Mouse (Mus musculus) midbrain, embryonic 13.5 days (tissue): ENCODE data around the gene Fam81a. TPM values are rescaled to one million over a fixed set of nuclear protein-coding genes. Genes with fewer than 3 reads are reported as not detected.

Experiments
- ATAC-seq: fragments of 200-750 bp; cut with Nextera tagmentation; 2 replicates; pipeline ENCODE4 v1.8.0; 2017; ENCODE audit warnings: mild to moderate bottlenecking, moderate TSS enrichment, moderate library complexity
- H3K27ac ChIP-seq: fragments of 300-500 bp; sonication (generic); 2 replicates; pipeline ENCODE4 v1.5.1; 2015; ENCODE audit warnings: inconsistent platforms, mild to moderate bottlenecking, moderate library complexity
- H3K27me3 ChIP-seq: fragments of 300-500 bp; sonication (generic); 2 replicates; pipeline ENCODE4 v1.6.1; 2015; ENCODE audit warnings: mild to moderate bottlenecking, inconsistent platforms
- H3K36me3 ChIP-seq: fragments of 300-500 bp; sonication (generic); 2 replicates; pipeline ENCODE4 v1.6.1; 2015; ENCODE audit warnings: mild to moderate bottlenecking, inconsistent platforms
- H3K4me1 ChIP-seq: fragments of 300-500 bp; sonication (generic); replicated peaks from 2 replicates; pipeline ENCODE4 v1.6.1; 2015; ENCODE audit warnings: inconsistent platforms
- H3K4me2 ChIP-seq: fragments of 300-500 bp; sonication (generic); replicated peaks from 2 replicates; pipeline ENCODE4 v1.6.1; 2015; ENCODE audit warnings: moderate library complexity, mild to moderate bottlenecking, inconsistent platforms
- H3K4me3 ChIP-seq: fragments of 300-500 bp; sonication (generic); replicated peaks from 2 replicates; pipeline ENCODE4 v1.5.1; 2015; ENCODE audit warnings: mild to moderate bottlenecking, inconsistent platforms
- H3K9ac ChIP-seq: fragments of 300-500 bp; sonication (generic); replicated peaks from 2 replicates; pipeline ENCODE4 v1.6.1; 2015; ENCODE audit warnings: mild to moderate bottlenecking, inconsistent platforms
- H3K9me3 ChIP-seq: fragments of 300-500 bp; sonication (generic); 2 replicates; pipeline ENCODE4 v1.6.1; 2016; ENCODE audit warnings: mild to moderate bottlenecking, inconsistent platforms
- WGBS: fragments of 180-500 bp; shearing (Covaris S2); methylation state at CpG from one replicate; pipeline ENCODE4 v1.1.7; 2015; 5-methylcytosine and 5-hydroxymethylcytosine counted together
- polyA plus RNA-seq: library from polyadenylated mRNA; unstranded; fragments of >200 nt; fragmentation: Nextera tagmentation; extraction: Ambion mirVana; gene quantifications from 2 replicates; pipeline ENCODE4 v1.2.1, GENCODE M21; 2015

The Fam81a gene
- polyA plus RNA-seq, 1 experiment from 2014 or later, result 5.1 TPM

DNA sequence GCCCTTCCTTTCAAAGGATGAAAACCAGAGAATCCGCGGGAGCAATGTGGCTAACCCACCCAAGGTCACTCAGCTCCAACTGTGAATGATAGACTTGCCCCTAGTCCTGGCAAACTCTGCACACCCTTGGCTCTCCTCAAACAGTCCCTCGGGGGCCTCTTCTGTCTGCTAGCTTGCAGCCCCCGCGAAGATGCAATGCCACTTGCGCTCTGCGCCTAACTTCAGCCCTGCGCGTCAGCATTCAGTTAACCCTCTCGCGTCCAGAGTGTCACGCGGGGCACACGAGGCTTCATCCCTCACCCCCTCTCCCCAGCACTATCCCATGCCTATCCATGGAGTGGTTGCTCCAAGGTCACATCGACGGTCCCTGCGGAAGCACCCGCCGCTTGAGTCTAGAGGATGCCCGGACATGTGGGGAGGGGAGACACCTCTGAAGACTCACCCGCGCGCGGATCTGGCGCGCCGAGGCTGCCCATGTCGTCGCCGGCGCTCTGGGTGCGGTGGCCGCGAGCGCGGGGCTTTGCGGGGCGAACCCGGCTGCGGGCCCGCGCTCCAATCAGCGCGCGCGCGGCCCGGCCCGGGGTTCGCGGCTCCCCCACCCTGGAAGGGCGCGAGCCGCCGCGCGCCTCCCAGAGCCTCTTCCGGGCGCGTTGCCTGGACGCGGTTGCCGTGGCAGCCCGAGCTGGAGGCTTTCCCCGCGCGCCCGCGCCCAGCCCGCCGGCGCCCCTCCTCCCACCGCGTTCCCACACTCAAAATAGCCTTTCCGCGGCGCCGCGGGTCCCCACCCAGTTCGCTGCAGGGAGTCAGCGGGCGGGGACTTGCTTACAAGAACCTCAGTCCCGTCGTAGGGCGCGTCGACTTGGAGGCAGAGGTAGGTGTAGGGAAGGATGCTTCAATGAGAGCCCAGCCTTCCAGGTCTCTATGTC is 1.2 kb downstream of the Fam81a start:
- peak; percentile 92 for ATAC-seq
- WGBS, result under 1% methylated on average over 86 of the region's 87 CpGs
- Histone ChIP-seq H3K9me3 (no peaks in the 10 kb centered on the region), H3K4me1 (peaks cover 17% of the 10 kb centered on the region), H3K27me3 (peaks cover 19% of the 10 kb centered on the region), H3K4me3 (peak overlapping the region; percentile 66), H3K27ac (no peak overlapping the region), H3K36me3 (no peaks in the 10 kb centered on the region), H3K4me2 (peak overlapping the region; percentile 90), H3K9ac (peak overlapping the region; percentile 69)

DNA sequence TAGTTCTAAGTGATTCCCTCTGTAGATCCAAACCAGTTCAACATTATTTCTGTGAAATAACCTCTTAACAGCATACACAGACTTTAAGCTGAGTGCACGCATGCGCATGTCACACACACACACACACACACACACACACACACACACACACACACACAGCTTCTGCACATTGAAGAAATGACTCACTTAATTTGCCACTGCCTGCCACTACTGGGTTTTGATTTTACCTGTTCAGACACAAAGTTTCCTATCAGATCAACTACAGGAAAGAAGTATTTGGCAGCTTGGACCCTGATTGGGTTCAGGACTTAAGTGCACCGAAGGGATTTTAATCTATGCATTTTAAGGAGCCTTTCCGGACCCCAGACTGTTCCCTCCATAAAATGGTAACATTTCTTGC is 2.0 kb downstream of the Fam81a start:
- peak overlapping the region; percentile 90 for H3K4me2 ChIP-seq
- no peak overlapping the region for H3K27ac ChIP-seq
- H3K4me3 ChIP-seq, result peak overlapping the region; percentile 66
- 48% methylated on average over 4 of the region's 4 CpGs for WGBS
- peaks cover 17% of the 10 kb centered on the region for H3K4me1 ChIP-seq
- H3K27me3 ChIP-seq, result peaks cover 19% of the 10 kb centered on the region
- H3K9ac ChIP-seq, result peak overlapping the region; percentile 69; the same call in 1 of the 2 replicates
- H3K9me3 ChIP-seq, result no peaks in the 10 kb centered on the region
- H3K36me3 ChIP-seq, result no peaks in the 10 kb centered on the region
- ATAC-seq, result no peak

DNA sequence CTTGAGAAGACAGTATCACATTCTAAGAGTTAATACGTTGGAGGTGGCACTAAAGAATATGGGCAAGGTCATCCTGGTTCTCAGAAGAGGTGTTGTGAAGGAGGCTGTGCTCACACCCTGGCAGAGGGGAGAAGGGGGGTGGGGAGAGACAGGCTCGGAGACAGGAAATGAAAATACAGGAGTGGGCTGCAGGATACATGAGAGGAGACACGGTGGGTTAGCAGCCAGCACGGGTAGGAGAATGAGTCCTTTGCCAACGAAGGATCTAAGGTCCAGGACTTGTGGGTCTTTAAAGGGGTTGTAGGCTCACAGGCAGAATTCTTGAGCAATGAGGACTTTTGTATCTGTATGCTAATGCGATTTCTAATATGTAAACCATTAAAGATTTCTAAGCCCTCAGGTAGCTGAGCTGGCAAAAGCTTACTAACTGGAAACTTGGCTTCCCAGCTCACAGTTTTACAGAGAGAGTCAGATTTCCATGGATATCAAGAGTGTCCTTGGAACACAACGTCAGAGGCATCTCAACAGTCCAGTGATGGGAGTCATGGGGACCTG is 3.0 kb downstream of the Fam81a start:
- Histone ChIP-seq H3K4me2 (no peak overlapping the region), H3K27me3 (peaks cover 19% of the 10 kb centered on the region), H3K4me1 (peaks cover 17% of the 10 kb centered on the region), H3K36me3 (no peaks in the 10 kb centered on the region), H3K9me3 (no peaks in the 10 kb centered on the region), H3K27ac (no peak overlapping the region), H3K9ac (no peak overlapping the region), H3K4me3 (no peak overlapping the region)
- 60% methylated on average over 7 of the region's 7 CpGs for WGBS
- no peak for ATAC-seq

DNA sequence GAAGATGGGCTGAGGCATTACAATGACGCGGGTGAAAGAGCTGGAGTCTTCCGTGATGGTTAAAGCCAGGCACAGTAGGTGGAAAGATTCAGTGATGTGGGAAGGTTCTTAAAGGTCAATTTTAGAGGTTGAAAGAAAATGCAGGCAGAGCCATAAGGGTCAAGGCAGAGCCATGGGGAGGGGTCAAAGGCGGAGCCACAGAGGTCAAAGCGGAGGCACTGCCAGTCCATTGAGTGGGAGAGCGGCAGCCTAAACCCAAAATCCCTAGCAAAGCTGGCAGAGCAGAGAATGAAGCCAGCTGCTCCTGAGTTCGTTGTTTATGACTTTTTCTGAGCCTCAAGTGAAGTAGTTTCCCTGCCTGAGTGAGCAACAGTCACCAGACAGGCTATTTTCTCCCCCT is 3.8 kb downstream of the Fam81a start:
- H3K4me3 ChIP-seq, result no peak overlapping the region
- no peak overlapping the region for H3K27ac ChIP-seq
- no peak overlapping the region for H3K4me2 ChIP-seq
- no peak overlapping the region for H3K9ac ChIP-seq
- WGBS, result 35% methylated on average over 7 of the region's 7 CpGs
- no peaks in the 10 kb centered on the region for H3K36me3 ChIP-seq
- H3K9me3 ChIP-seq, result no peaks in the 10 kb centered on the region
- no peak for ATAC-seq
- peaks cover 18% of the 10 kb centered on the region for H3K27me3 ChIP-seq
- H3K4me1 ChIP-seq, result peaks cover 17% of the 10 kb centered on the region

DNA sequence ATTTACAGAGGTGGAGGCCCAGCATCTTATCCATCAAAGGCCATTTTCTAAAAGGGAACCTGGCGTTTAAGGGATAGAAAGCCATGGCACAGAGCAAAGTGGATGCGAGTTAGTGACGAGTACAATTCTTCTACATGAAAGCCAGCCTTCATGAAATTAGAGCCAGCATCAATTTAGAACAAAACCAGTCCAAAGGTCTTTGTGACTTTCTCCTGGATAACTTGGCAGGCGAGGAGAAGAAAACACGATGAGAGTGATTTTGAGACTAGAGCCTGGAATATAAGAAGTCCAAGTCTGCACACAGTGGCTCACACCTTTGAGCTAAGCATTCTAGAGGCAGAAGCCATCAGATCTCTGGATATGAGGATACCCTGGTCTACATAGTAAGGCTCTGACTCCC is 4.4 kb downstream of the Fam81a start:
- Histone ChIP-seq H3K36me3 (no peaks in the 10 kb centered on the region), H3K27me3 (peaks cover 14% of the 10 kb centered on the region), H3K4me2 (no peak overlapping the region), H3K9ac (no peak overlapping the region), H3K4me3 (no peak overlapping the region), H3K9me3 (no peaks in the 10 kb centered on the region), H3K4me1 (peaks cover 17% of the 10 kb centered on the region), H3K27ac (no peak overlapping the region)
- ATAC-seq, result no peak
- 83% methylated on average over 5 of the region's 5 CpGs for WGBS

DNA sequence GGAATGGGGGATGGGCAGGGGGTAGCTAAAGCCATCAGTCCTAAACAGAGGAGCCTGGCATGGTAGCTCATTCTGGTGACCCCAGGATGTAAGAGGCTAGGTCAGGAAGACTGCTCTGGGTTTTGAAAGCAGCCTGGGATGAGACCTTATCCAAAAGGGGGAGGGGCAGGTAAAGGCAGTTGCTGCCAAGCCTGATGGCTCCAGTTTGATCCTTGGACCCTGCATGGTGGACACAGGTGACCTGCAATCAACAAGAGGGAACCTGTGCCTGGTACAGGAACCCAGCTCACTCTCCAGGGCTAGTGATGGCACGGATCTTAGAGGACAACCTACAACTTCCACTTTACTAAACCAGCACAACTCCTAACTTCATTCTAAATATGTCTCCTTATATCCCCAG is 7.2 kb downstream of the Fam81a start:
- Histone ChIP-seq H3K4me2 (no peak overlapping the region), H3K4me3 (no peak overlapping the region), H3K27ac (no peak overlapping the region), H3K27me3 (peaks cover 6% of the 10 kb centered on the region; the same call in 1 of the 2 replicates), H3K36me3 (no peaks in the 10 kb centered on the region), H3K4me1 (no peaks in the 10 kb centered on the region), H3K9ac (no peak overlapping the region), H3K9me3 (no peaks in the 10 kb centered on the region)
- no peak for ATAC-seq
- WGBS, result 100% methylated on average over 1 of the region's 1 CpGs

DNA sequence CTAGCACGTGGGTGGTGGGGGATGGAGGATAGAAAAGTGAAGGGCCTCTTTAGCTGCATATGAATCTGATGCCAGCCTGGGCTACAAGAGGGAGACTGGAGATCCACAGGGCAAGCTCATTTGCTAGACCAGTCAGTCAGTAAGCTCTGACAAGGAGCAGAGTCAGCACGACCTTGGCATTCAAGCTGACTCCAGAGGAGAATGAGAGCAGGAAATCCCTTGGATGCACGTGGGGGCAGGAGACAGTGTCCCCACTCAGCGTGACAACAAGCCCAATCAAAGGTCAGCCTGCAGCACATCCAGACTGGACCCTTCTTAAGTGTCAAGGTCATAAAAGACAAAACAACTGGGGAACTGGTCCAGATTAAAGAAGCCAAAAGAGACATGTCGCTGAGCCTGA is 7.6 kb downstream of the Fam81a start:
- H3K9me3 ChIP-seq, result no peaks in the 10 kb centered on the region
- H3K36me3 ChIP-seq, result no peaks in the 10 kb centered on the region
- H3K27me3 ChIP-seq, result peaks cover 4% of the 10 kb centered on the region; the same call in 1 of the 2 replicates
- no peak overlapping the region for H3K27ac ChIP-seq
- 74% methylated on average over 5 of the region's 5 CpGs for WGBS
- no peaks in the 10 kb centered on the region for H3K4me1 ChIP-seq
- no peak overlapping the region for H3K9ac ChIP-seq
- no peak for ATAC-seq
- H3K4me2 ChIP-seq, result no peak overlapping the region
- no peak overlapping the region for H3K4me3 ChIP-seq

DNA sequence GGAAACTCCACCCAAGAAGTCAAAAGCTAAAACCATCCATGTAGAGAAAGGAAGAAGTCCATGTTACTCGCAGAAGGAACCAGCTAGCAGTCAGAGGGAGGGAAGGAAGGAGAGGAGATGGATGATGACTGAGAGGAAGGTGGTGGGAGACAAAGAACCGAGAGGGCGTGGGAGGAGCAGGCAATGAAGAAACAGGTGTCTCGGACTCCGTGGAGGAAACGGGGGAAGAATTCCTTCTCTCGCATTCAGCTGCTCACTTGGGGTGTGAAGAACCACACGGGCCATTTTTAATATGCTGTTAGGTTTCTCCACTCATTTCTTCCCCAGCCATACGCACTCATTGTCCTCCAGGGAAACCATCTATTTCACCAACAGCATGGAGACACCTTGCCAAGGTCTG is 8.1 kb downstream of the Fam81a start:
- H3K4me1 ChIP-seq, result no peaks in the 10 kb centered on the region
- H3K9me3 ChIP-seq, result no peaks in the 10 kb centered on the region
- no peak for ATAC-seq
- H3K27me3 ChIP-seq, result peaks cover 4% of the 10 kb centered on the region; the same call in 1 of the 2 replicates
- no peak overlapping the region for H3K4me3 ChIP-seq
- H3K4me2 ChIP-seq, result no peak overlapping the region
- no peaks in the 10 kb centered on the region for H3K36me3 ChIP-seq
- 89% methylated on average over 9 of the region's 9 CpGs for WGBS
- H3K27ac ChIP-seq, result no peak overlapping the region
- no peak overlapping the region for H3K9ac ChIP-seq

DNA sequence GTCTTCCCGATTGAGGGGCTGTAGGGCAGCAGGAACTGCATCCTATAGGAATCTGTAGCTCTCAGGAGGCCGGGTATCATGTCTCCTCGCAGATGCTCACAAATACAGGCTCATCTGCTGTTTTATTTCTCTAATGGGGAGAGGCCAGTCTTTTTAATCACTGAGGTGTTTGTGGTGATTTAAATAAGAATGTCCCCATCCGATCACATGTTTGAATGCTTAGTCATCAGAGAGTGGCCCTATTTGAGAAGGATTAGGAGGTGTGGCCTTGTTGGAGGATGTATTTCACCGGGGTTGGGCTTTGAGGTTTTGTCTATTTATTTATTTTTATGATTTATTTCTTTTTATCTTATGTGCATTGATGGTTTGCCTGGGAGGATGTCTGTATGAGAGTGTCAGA is 11.6 kb downstream of the Fam81a start:
- Histone ChIP-seq H3K4me3 (no peak overlapping the region), H3K27me3 (no peaks in the 10 kb centered on the region), H3K9me3 (no peaks in the 10 kb centered on the region), H3K9ac (no peak overlapping the region), H3K4me1 (no peaks in the 10 kb centered on the region), H3K27ac (no peak overlapping the region), H3K4me2 (no peak overlapping the region), H3K36me3 (no peaks in the 10 kb centered on the region)
- 88% methylated on average over 5 of the region's 5 CpGs for WGBS
- no peak for ATAC-seq

DNA sequence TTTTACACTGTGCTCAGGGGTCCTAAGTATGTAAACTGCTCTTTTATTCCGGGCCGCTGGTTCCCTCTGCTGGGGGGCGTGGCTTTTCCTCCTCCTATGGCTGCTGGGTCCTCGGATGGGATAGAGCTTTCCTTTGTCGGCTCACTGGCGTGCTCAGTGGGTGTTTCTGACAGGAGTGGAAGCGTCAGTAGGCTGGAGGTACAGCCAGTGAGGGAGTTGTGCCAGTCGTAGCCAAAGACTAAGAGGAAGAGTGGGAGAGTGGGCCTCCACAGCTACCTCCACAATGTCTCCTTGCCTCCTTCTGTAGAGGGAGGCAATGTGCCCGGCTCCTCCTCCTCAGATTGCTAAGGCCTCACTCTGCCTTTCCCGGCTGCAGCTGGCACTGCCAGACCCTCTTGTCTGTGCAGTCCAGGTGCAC is 30.5 kb downstream of the Fam81a start:
- ATAC-seq, result peak; percentile 76
- Histone ChIP-seq H3K9ac (peak overlapping the region; percentile 44), H3K9me3 (no peaks in the 10 kb centered on the region), H3K4me2 (peak overlapping the region; percentile 56), H3K27ac (no peak overlapping the region), H3K36me3 (no peaks in the 10 kb centered on the region), H3K27me3 (peaks cover 7% of the 10 kb centered on the region; the same call in 1 of the 2 replicates), H3K4me3 (peak overlapping the region; percentile 30), H3K4me1 (peaks cover 13% of the 10 kb centered on the region)
- WGBS, result 3% methylated on average over 10 of the region's 10 CpGs

DNA sequence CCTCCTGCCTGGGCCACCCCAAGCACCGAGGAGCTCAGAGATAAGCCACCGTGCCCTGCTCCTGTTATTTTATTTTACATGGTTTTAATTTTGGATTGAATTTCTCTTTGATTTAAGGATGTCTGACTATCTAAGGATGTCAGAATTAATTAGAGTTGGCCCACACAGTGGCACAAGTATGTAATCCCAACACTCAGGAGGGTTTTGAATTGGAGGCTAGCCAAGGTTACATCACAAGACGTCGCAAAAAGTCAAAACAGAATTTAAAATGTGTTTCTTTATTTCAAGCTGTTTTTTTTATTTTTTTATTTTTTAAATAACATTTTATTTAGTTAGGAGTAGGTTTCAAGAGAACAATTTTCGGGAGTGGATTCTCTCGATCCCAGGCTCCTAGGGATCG is 31.5 kb downstream of the Fam81a start:
- H3K4me1 ChIP-seq, result peaks cover 13% of the 10 kb centered on the region
- H3K9me3 ChIP-seq, result no peaks in the 10 kb centered on the region
- 51% methylated on average over 7 of the region's 7 CpGs for WGBS
- H3K36me3 ChIP-seq, result no peaks in the 10 kb centered on the region
- peaks cover 7% of the 10 kb centered on the region; the same call in 1 of the 2 replicates for H3K27me3 ChIP-seq
- H3K4me2 ChIP-seq, result no peak overlapping the region
- H3K27ac ChIP-seq, result no peak overlapping the region
- no peak overlapping the region for H3K9ac ChIP-seq
- no peak overlapping the region for H3K4me3 ChIP-seq
- no peak for ATAC-seq

DNA sequence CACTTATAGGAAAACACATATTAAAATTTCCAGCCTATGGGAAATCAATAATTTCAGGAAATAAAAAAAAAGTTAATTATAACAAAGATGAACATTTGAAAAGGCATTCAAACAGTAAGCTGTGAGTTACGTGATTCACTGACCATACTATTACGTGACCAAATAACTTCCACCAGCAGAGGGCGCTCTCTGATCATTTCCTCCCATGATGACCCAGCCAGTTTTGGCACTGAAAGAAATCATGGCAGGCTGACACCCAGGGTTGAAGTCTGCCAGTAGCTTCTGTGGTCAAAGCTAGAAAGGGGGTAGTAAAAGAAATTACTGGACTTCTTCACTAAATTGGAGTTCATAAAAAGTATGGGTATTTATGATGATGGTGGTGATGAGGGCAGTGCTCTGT is 33.1 kb downstream of the Fam81a start:
- Histone ChIP-seq H3K9ac (no peak overlapping the region), H3K4me3 (no peak overlapping the region), H3K27ac (no peak overlapping the region), H3K9me3 (no peaks in the 10 kb centered on the region), H3K27me3 (peaks cover 7% of the 10 kb centered on the region; the same call in 1 of the 2 replicates), H3K36me3 (no peaks in the 10 kb centered on the region), H3K4me1 (peaks cover 13% of the 10 kb centered on the region), H3K4me2 (no peak overlapping the region)
- 6% methylated on average over 3 of the region's 3 CpGs for WGBS
- 0 out of 2 replicates have a peak, but pooled peaks have one; percentile 48 for ATAC-seq
